Mouse (Mus musculus) forebrain, embryonic 12.5 days (tissue): ENCODE data around the gene Grm1. TPM values are rescaled to one million over a fixed set of nuclear protein-coding genes. Genes with fewer than 3 reads are reported as not detected.

Experiments used
- ATAC-seq: fragments of 200-750 bp; cut with Nextera tagmentation; 2 replicates; pipeline ENCODE4 v1.8.0; 2017; ENCODE audit warnings: moderate TSS enrichment; ENCODE audit not compliant: low FRiP score
- H3K27ac ChIP-seq: fragments of 300-500 bp; sonication (generic); 2 replicates; pipeline ENCODE4 v1.5.1; 2016; ENCODE audit warnings: mild to moderate bottlenecking
- H3K27me3 ChIP-seq: fragments of 300-500 bp; sonication (generic); 2 replicates; pipeline ENCODE4 v1.6.1; 2016; ENCODE audit warnings: mild to moderate bottlenecking
- H3K36me3 ChIP-seq: fragments of 300-500 bp; sonication (generic); replicated peaks from 2 replicates; pipeline ENCODE4 v1.6.1; 2016; ENCODE audit warnings: mild to moderate bottlenecking
- H3K4me1 ChIP-seq: fragments of 300-500 bp; sonication (generic); 2 replicates; pipeline ENCODE4 v1.6.1; 2016
- H3K4me2 ChIP-seq: fragments of 300-500 bp; sonication (generic); 2 replicates; pipeline ENCODE4 v1.6.1; 2016; ENCODE audit warnings: mild to moderate bottlenecking, moderate library complexity
- H3K4me3 ChIP-seq: fragments of 300-500 bp; sonication (generic); replicated peaks from 2 replicates; pipeline ENCODE4 v1.5.1; 2016; ENCODE audit warnings: mild to moderate bottlenecking
- H3K9ac ChIP-seq: fragments of 300-500 bp; sonication (generic); 2 replicates; pipeline ENCODE4 v1.6.1; 2016; ENCODE audit warnings: mild to moderate bottlenecking
- H3K9me3 ChIP-seq: fragments of 300-500 bp; sonication (generic); 2 replicates; pipeline ENCODE4 v1.6.1; 2016
- WGBS: fragments of 180-500 bp; shearing (Covaris S2); methylation state at CpG from one replicate; pipeline ENCODE4 v1.1.7; 2016; 5-methylcytosine and 5-hydroxymethylcytosine counted together
- polyA plus RNA-seq: library from polyadenylated mRNA; unstranded; fragments of >200 nt; fragmentation: Nextera tagmentation; extraction: Ambion mirVana; gene quantifications from 2 replicates; pipeline ENCODE4 v1.2.1, GENCODE M21; 2016

Gene Grm1
- polyA plus RNA-seq, 1 experiment from 2014 or later, result 2.4 TPM

- Histone ChIP-seq H3K9ac (no peak overlapping the region), H3K4me1 (no peaks in the 10 kb centered on the region), H3K9me3 (no peaks in the 10 kb centered on the region), H3K27me3 (no peaks in the 10 kb centered on the region), H3K36me3 (no peaks in the 10 kb centered on the region), H3K27ac (no peak overlapping the region), H3K4me3 (no peak overlapping the region), H3K4me2 (no peak overlapping the region)
- peak; percentile 57; the same call in 1 of the 2 replicates for ATAC-seq
- 90% methylated on average over 1 of the region's 1 CpGs for WGBS
Measured at GRCm38 (mm10) chr10:11044455-11045106, 37.6 kb downstream of the Grm1 start.

DNA sequence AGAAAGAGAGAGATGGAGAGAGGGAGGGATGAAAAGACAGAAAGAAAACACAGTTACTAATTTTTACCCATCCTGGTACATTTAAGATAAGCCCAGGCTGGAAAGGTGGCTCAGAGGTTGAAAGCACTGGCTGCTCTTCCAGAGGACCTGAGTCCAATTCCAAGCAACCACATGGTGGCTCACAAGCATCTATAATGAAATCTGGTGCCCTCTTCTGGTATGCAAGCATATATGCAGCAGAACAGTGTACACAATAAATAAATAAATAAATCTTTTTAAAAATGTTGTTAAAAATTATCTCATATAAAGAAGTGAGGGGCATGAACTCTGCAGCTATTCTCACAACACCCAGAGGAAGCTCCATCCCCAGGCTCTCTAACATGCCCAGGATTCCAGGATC, 42.8 kb downstream of the Grm1 start:
- Histone ChIP-seq H3K9ac (no peak overlapping the region), H3K36me3 (no peaks in the 10 kb centered on the region)
- ATAC-seq, result no peak

GRCm38 (mm10) chr10:11032221-11032620, 49.9 kb downstream of the Grm1 start:
- no peak overlapping the region for H3K4me2 ChIP-seq
- no peaks in the 10 kb centered on the region for H3K27me3 ChIP-seq
- no peak overlapping the region for H3K9ac ChIP-seq
- no peak for ATAC-seq
- H3K36me3 ChIP-seq, result no peaks in the 10 kb centered on the region
- H3K4me1 ChIP-seq, result no peaks in the 10 kb centered on the region
- H3K9me3 ChIP-seq, result no peaks in the 10 kb centered on the region
- WGBS, result 91% methylated on average over 2 of the region's 2 CpGs
- H3K27ac ChIP-seq, result no peak overlapping the region
- H3K4me3 ChIP-seq, result no peak overlapping the region

More for the DNA sequence above, 42.8 kb downstream of the Grm1 start:
- H3K4me3 ChIP-seq, result no peak overlapping the region
- no peaks in the 10 kb centered on the region for H3K9me3 ChIP-seq
- H3K27ac ChIP-seq, result no peak overlapping the region
- H3K4me1 ChIP-seq, result no peaks in the 10 kb centered on the region
- no peak overlapping the region for H3K4me2 ChIP-seq
- no peaks in the 10 kb centered on the region for H3K27me3 ChIP-seq

DNA sequence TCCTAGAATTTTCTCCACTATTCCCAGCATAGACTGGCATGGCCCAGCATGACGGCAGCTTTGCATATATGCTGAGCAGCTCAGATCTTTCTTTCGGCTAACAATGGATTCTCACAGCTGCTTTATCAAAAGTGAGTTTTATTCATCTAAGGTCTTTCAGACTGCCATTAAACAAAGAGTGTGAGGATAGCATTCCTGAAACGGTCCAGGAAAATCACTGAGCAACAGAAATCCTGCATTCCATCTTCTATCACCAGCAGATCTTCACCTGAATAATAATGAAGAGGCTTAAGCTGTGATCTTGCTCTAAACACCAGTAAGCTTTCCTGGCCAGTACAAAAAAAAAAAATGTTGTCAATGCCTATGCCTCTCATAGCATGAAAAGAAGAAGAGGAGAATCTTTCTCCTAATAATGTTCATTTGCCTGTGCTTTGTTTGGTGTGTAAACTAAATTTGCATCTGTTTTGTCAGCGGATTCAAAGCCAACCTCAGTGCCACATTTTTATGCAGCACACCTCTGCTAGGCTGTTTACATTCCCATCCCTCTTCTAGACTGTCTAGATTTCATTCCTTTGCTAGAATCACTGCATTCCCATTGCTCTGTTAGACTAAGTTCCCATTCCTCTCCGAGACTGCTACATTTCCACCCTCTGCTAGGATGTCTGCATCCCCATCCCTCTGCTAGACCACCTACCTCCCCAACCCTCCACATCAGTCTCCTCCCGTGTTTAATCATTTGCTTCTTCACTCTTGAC, 56.2 kb downstream of the Grm1 start:
- Histone ChIP-seq H3K27ac (no peak overlapping the region), H3K9me3 (no peaks in the 10 kb centered on the region)
- 30% methylated on average over 6 of the region's 6 CpGs for WGBS

GRCm38 (mm10) chr10:11018970-11019531, 63.1 kb downstream of the Grm1 start:
- Histone ChIP-seq H3K36me3 (no peaks in the 10 kb centered on the region), H3K4me2 (no peak overlapping the region), H3K9ac (no peak overlapping the region), H3K4me1 (no peaks in the 10 kb centered on the region), H3K27me3 (no peaks in the 10 kb centered on the region), H3K27ac (no peak overlapping the region), H3K9me3 (no peaks in the 10 kb centered on the region), H3K4me3 (no peak overlapping the region)
- ATAC-seq, result no peak
- 90% methylated on average over 2 of the region's 2 CpGs for WGBS

More for the DNA sequence above, 56.2 kb downstream of the Grm1 start:
- no peaks in the 10 kb centered on the region for H3K36me3 ChIP-seq
- peak; percentile 41; the same call in 1 of the 2 replicates for ATAC-seq
- H3K27me3 ChIP-seq, result no peaks in the 10 kb centered on the region
- no peak overlapping the region for H3K9ac ChIP-seq
- peaks cover 9% of the 10 kb centered on the region for H3K4me1 ChIP-seq
- H3K4me3 ChIP-seq, result no peak overlapping the region
- no peak overlapping the region for H3K4me2 ChIP-seq

GRCm38 (mm10) chr10:11013653-11014052, 68.5 kb downstream of the Grm1 start:
- no peak for ATAC-seq
- H3K27me3 ChIP-seq, result no peaks in the 10 kb centered on the region
- H3K36me3 ChIP-seq, result no peaks in the 10 kb centered on the region
- H3K9me3 ChIP-seq, result no peaks in the 10 kb centered on the region
- no peaks in the 10 kb centered on the region for H3K4me1 ChIP-seq
- H3K4me2 ChIP-seq, result no peak overlapping the region
- no peak overlapping the region for H3K9ac ChIP-seq
- no peak overlapping the region for H3K27ac ChIP-seq
- 69% methylated on average over 3 of the region's 3 CpGs for WGBS
- no peak overlapping the region for H3K4me3 ChIP-seq

GRCm38 (mm10) chr10:10996766-10997165, 85.4 kb downstream of the Grm1 start:
- H3K27ac ChIP-seq, result no peak overlapping the region
- H3K4me1 ChIP-seq, result no peaks in the 10 kb centered on the region
- H3K4me3 ChIP-seq, result no peak overlapping the region
- H3K4me2 ChIP-seq, result no peak overlapping the region
- 28% methylated on average over 1 of the region's 1 CpGs for WGBS
- no peak overlapping the region for H3K9ac ChIP-seq
- H3K9me3 ChIP-seq, result no peaks in the 10 kb centered on the region
- H3K36me3 ChIP-seq, result no peaks in the 10 kb centered on the region
- no peak for ATAC-seq
- no peaks in the 10 kb centered on the region for H3K27me3 ChIP-seq

GRCm38 (mm10) chr10:10991708-10992107, 90.4 kb downstream of the Grm1 start:
- ATAC-seq, result no peak
- Histone ChIP-seq H3K27ac (no peak overlapping the region), H3K27me3 (no peaks in the 10 kb centered on the region), H3K4me2 (no peak overlapping the region), H3K4me3 (no peak overlapping the region), H3K36me3 (no peaks in the 10 kb centered on the region), H3K9ac (no peak overlapping the region), H3K4me1 (no peaks in the 10 kb centered on the region), H3K9me3 (no peaks in the 10 kb centered on the region)
- 62% methylated on average over 3 of the region's 3 CpGs for WGBS

DNA sequence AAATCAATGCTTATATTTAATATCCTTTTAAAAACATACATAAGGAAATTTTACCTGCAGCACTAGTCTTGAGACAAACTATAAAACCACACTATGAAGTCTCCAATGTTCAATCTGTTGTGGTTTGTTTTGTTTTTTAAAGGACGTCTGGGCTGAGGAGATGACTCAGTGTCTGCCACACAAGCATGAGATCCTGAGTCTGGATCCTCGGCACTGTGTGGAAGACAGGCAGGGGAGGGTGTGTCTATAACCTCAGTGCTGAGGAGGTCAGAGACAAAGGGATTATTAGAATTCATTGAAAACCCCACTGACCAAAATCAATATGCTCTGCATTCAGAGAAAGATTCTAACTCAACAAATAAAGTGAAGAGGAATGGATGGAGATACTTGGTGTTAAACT, 110.8 kb downstream of the Grm1 start:
- no peak for ATAC-seq

DNA sequence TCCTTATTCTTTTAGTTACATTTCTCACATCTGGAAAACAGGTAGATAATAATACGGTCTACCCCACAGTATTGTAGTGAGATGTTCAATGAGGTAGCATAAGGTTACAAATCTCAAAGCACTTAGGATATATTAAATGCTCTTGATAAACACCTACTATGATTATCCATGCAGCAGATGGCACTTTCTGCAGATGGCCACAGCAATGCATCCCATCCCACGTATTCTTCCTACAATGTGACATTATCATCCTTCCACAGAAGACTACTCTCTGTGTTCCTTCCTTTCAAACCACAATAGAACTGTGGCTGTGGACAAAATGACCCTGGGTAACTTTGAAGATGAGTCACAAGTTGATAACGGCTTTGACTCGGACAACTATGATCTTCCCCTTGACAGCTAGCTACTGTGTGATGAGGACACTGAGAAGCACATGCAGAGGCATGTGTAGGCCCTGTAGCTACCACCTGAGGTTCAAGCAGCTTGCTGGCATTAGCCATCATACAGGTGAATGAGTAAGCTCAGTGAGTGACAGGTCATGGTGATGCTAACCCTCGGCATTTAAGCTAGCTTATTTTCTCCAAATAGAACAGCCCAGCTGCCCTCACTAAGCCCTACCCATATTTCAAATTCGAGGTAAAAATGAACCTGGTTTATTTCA, 117.5 kb downstream of the Grm1 start:
- Histone ChIP-seq H3K4me1 (no peaks in the 10 kb centered on the region), H3K4me3 (no peak overlapping the region), H3K9me3 (0 out of 2 replicates have a peak, but pooled peaks cover 5% of the 10 kb centered on the region), H3K36me3 (no peaks in the 10 kb centered on the region), H3K9ac (no peak overlapping the region), H3K27ac (no peak overlapping the region), H3K27me3 (no peaks in the 10 kb centered on the region), H3K4me2 (no peak overlapping the region)
- 79% methylated on average over 6 of the region's 6 CpGs for WGBS
- no peak for ATAC-seq

More for the DNA sequence above, 110.8 kb downstream of the Grm1 start:
- Histone ChIP-seq H3K27ac (no peak overlapping the region), H3K4me1 (no peaks in the 10 kb centered on the region), H3K4me3 (no peak overlapping the region), H3K27me3 (no peaks in the 10 kb centered on the region), H3K4me2 (no peak overlapping the region), H3K36me3 (no peaks in the 10 kb centered on the region), H3K9ac (no peak overlapping the region), H3K9me3 (no peaks in the 10 kb centered on the region)
- 65% methylated on average over 2 of the region's 2 CpGs for WGBS

DNA sequence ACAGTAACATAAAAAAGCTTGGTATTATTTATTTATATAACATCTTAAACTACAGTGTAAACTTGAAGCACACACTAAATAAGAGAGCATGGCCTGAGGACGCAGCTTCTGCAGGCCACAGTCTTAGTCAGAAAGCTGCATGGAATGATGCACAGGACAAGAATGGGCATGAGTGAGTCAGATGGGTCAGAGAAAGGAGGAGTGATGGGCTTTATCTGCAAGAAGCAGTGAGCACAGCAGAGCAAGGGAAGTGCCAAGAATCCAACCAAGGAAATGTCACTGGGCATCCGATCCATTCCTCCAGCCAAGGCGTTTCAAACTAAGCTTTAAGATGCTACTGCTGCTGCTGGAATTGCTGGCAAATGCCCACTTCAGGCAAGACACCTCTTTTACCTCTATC, 131.6 kb downstream of the Grm1 start:
- H3K4me3 ChIP-seq, result no peak overlapping the region
- no peak for ATAC-seq
- no peak overlapping the region for H3K9ac ChIP-seq
- H3K4me2 ChIP-seq, result no peak overlapping the region
- WGBS, result 78% methylated on average over 3 of the region's 3 CpGs
- no peak overlapping the region for H3K27ac ChIP-seq
- no peaks in the 10 kb centered on the region for H3K27me3 ChIP-seq
- no peaks in the 10 kb centered on the region for H3K4me1 ChIP-seq
- no peaks in the 10 kb centered on the region for H3K9me3 ChIP-seq
- H3K36me3 ChIP-seq, result no peaks in the 10 kb centered on the region

DNA sequence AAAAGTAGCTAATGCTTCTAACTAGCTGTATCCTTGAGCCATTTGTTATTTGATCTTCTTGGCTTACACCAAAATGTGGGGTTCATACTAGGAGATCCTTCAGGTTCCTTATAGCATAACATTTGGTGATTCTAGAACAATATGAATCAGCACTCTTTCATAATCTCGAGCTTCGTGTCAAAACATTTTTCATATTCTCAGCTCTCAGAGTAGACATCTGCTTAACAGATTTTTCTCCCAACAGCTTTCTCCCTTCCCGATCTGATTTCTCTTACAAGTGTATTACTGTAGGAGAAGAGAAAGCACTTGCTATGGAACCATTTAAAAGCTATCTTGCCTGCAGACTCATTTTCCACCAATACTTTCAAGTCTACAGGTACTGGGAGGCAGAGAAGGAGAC, 133.0 kb downstream of the Grm1 start:
- no peak for ATAC-seq
- H3K4me3 ChIP-seq, result no peak overlapping the region
- no peaks in the 10 kb centered on the region for H3K9me3 ChIP-seq
- WGBS, result 84% methylated on average over 3 of the region's 3 CpGs
- H3K4me1 ChIP-seq, result no peaks in the 10 kb centered on the region
- no peaks in the 10 kb centered on the region for H3K36me3 ChIP-seq
- H3K27me3 ChIP-seq, result no peaks in the 10 kb centered on the region
- no peak overlapping the region for H3K27ac ChIP-seq
- H3K4me2 ChIP-seq, result no peak overlapping the region
- no peak overlapping the region for H3K9ac ChIP-seq
